Mouse (Mus musculus): Measurements from ENCODE around the gene Hsd3b6.

DNA sequence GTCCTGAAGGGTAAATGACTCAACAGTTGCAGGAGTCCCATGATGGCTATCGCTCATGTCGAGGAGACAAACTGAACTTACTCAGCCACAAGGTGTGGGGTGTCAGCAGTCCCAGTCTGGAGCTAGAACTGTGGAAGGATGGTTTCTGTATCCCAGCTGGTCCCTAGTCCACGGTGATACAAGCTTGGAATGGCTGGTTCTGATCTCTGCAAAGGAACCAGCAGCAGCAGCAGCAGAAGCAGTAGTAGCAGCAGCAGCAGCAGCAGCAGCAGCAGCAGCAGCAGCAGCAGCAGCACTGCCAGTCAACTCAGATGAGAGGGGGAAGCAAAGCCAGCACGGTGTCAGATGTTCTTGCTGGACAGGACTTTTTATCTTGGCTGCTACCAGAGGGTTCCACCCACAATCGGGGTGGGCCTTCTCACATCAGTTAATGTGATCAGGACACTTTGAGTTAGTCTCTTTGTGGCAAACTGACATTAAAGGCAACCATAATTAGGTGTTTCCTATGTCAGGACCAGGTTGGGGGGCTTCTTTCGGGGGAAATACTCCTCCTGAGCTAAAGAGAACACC is at the start of gene Hsd3b6:
- TF ChIP-seq CTCF (IDR thresholded peaks at IDR 0.05; ENCODE audit: borderline replicate concordance, insufficient read depth, low read length) (no peak), POLR2A (IDR thresholded peaks at IDR 0.05; ENCODE audit: low read depth, low read length) (no peak)

Data from embryonic fibroblast, embryonic 13.5 days (primary cell).